Mouse (Mus musculus) spleen, postnatal 10 days (tissue): ENCODE results near the gene Brd9.
"Not testable (repeated sequence)": the region's sequence is repeated elsewhere in the genome, so short reads cannot be mapped to it uniquely, and the experiment has no call there.

ENCODE experiments used
- DNase-seq, 2 experiments: peaks; one replicate each; pipeline ENCODE4 v3.0.0; 2021 to 2022; ENCODE audit warnings: low spot score in 2 of 2

Brd9 gene

GRCm38 (mm10) chr13:73990325-73990724, 52.7 kb downstream of the Brd9 start:
- DNase-seq = no peak

GRCm38 (mm10) chr13:73990761-73991160, 53.1 kb downstream of the Brd9 start:
- no peak for DNase-seq

- DNase-seq = no peak
Observed at GRCm38 (mm10) chr13:73991267-73991666, 53.7 kb downstream of the Brd9 start.

GRCm38 (mm10) chr13:73996456-73996855, 58.8 kb downstream of the Brd9 start:
- no peak for DNase-seq

GRCm38 (mm10) chr13:74000519-74000918, 62.9 kb downstream of the Brd9 start:
- no peak for DNase-seq

- DNase-seq = no peak
Observed at GRCm38 (mm10) chr13:74000961-74001360, 63.4 kb downstream of the Brd9 start.

GRCm38 (mm10) chr13:74001492-74001891, 63.9 kb downstream of the Brd9 start:
- DNase-seq = no peak

GRCm38 (mm10) chr13:74006881-74007280, 69.3 kb downstream of the Brd9 start:
- DNase-seq = not testable (repeated sequence)

- DNase-seq = not testable (repeated sequence)
Observed at GRCm38 (mm10) chr13:74008216-74008615, 70.6 kb downstream of the Brd9 start.

- peak; percentile 83 to 94 for DNase-seq
Observed at GRCm38 (mm10) chr13:74008948-74009718, 71.5 kb downstream of the Brd9 start, which contains the start of gene Tppp. Tppp (plus strand) TSS chr13:74009407.

- peak; percentile 34 to 51 for DNase-seq
Observed at GRCm38 (mm10) chr13:74009791-74010614, 72.4 kb downstream of the Brd9 start.
